Mouse (Mus musculus): ENCODE measurements around the gene Proser2. TPM values are rescaled to one million over a fixed set of nuclear protein-coding genes. Genes with fewer than 3 reads are reported as not detected.
"Not testable (repeated sequence)": the region's sequence is repeated elsewhere in the genome, so short reads cannot be mapped to it uniquely, and the experiment has no call there.

Proser2 gene
- polyA plus RNA-seq, 1 experiment from 2014 or later, result 3.2 TPM

DNA sequence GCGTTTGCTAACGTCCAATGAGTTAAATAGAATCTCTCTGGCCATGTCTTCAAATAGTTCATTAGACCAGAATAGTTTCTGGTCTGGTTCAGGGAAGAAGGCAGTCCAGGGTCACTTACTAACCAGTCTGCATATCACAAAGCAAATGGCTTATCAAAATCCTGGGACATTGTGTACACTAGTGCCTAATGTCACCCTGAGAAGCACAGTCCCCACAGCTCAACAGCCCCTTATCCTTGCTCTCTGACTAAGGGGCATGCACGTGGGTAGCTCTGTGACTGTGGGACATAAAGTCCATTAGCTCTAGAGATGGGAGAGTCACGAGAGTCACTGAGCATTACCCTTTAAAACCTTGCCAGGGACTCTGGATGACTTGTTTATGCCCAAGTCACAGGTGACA is 17.4 kb downstream of the Proser2 start:
- no peak for DNase-seq (ENCODE audit: low spot score)
- Histone ChIP-seq H3K27me3 (ENCODE audit: control insufficient read depth, insufficient read depth, low read length) (no peaks in the 10 kb centered on the region), H3K4me1 (ENCODE audit: control insufficient read depth, insufficient read depth, low read length) (no peaks in the 10 kb centered on the region), H3K4me3 (ENCODE audit: low read depth, low read length) (no peak overlapping the region), H3K27ac (ENCODE audit: low read depth, low read length) (no peak overlapping the region), H3K4me2 (ENCODE audit: low read depth) (no peak overlapping the region), H3K36me3 (ENCODE audit: control insufficient read depth, insufficient read depth, low read length) (no peaks in the 10 kb centered on the region), H3K9ac (ENCODE audit: low read length) (no peak overlapping the region), H3K9me3 (ENCODE audit: control insufficient read depth, low read length) (no peaks in the 10 kb centered on the region)
- 83% methylated on average over 4 of the region's 4 CpGs for WGBS
- no peak for ATAC-seq (ENCODE audit: insufficient read depth, low FRiP score, low TSS enrichment)

- Histone ChIP-seq H3K4me2 (ENCODE audit: low read depth) (no peak overlapping the region), H3K9me3 (ENCODE audit: control insufficient read depth, low read length) (no peaks in the 10 kb centered on the region), H3K9ac (ENCODE audit: low read length) (no peak overlapping the region), H3K4me1 (ENCODE audit: control insufficient read depth, insufficient read depth, low read length) (no peaks in the 10 kb centered on the region), H3K4me3 (ENCODE audit: low read depth, low read length) (no peak overlapping the region), H3K36me3 (ENCODE audit: control insufficient read depth, insufficient read depth, low read length) (no peaks in the 10 kb centered on the region), H3K27me3 (ENCODE audit: control insufficient read depth, insufficient read depth, low read length) (peaks cover 8% of the 10 kb centered on the region), H3K27ac (ENCODE audit: low read depth, low read length) (no peak overlapping the region)
- no peak for ATAC-seq (ENCODE audit: insufficient read depth, low FRiP score, low TSS enrichment)
- no peak for DNase-seq (ENCODE audit: low spot score)
- WGBS, result 88% methylated on average over 2 of the region's 2 CpGs
These were observed 24.6 kb downstream of the Proser2 start for GRCm38 (mm10) chr2:6105437-6105836.

DNA sequence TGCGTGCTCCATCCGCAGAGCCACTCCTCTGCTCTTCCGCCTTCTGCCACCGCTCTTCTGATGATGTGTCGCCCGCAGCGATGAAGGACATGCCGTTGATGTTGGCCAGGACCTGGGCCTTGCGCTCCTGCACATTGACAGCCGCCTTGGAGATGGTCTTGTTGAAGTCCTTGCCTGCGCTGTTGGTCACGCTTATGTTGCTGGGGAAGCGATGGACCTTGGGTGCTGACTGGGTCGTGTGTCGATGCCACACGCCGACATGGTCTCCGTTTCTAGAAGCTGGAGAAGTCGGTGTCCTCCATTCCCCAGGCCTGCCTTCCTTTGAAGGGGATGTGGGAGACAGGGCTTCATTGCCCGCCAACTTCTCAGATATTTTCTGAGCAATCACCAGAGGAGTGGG is 29.3 kb downstream of the Proser2 start:
- no peak for DNase-seq (ENCODE audit: low spot score)
- 31% methylated on average over 20 of the region's 20 CpGs for WGBS
- no peak overlapping the region for H3K27ac ChIP-seq (ENCODE audit: low read depth, low read length)
- no peak for ATAC-seq (ENCODE audit: insufficient read depth, low FRiP score, low TSS enrichment)
- no peaks in the 10 kb centered on the region for H3K36me3 ChIP-seq (ENCODE audit: control insufficient read depth, insufficient read depth, low read length)
- peak overlapping the region; percentile 53 for H3K9ac ChIP-seq (ENCODE audit: low read length)
- H3K27me3 ChIP-seq (ENCODE audit: control insufficient read depth, insufficient read depth, low read length), result peaks cover 11% of the 10 kb centered on the region
- H3K4me3 ChIP-seq (ENCODE audit: low read depth, low read length), result peak overlapping the region; percentile 43
- peak overlapping the region; percentile 89 for H3K4me2 ChIP-seq (ENCODE audit: low read depth)
- H3K4me1 ChIP-seq (ENCODE audit: control insufficient read depth, insufficient read depth, low read length), result 0 out of 2 replicates have a peak, but pooled peaks cover 3% of the 10 kb centered on the region
- H3K9me3 ChIP-seq (ENCODE audit: control insufficient read depth, low read length), result no peaks in the 10 kb centered on the region

DNA sequence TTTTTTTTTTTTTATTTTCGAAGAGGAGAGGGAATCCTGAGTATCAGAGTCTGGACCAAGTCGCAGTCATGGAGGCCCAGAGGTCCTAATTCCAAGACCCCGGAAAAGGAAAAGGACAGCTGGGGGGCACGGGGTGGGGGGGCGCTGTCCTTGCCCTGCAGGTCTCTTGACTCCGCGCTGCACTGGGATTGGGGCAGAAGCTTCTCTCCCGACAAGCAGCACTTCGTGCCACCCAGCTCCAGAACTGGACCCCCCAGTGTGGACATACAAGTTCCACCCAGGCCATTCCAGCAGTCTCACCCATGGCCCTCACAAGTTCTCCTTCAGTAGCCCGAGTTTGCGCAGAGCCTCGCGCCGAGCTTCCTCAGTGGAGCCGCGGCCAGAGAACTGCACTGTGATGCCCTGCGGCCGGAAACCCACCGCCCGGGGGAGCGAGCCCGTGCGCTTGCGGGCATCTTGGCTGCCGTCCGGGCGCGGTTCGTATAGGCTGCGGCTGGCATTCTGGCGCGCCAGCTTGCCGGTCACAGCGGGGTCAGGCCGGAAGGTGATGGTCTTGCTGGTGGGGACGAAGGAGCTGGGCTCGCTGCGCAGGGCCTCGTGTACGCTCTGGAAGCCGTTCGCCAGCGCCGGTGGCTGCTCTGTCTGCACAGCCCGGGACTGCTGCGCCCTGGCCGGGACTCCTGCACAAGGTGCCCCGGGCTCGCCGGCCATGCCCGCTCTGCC is 29.8 kb downstream of the Proser2 start:
- no peak overlapping the region for H3K27ac ChIP-seq (ENCODE audit: low read depth, low read length)
- 0 out of 2 replicates have a peak, but pooled peaks cover 3% of the 10 kb centered on the region for H3K4me1 ChIP-seq (ENCODE audit: control insufficient read depth, insufficient read depth, low read length)
- no peaks in the 10 kb centered on the region for H3K36me3 ChIP-seq (ENCODE audit: control insufficient read depth, insufficient read depth, low read length)
- peak overlapping the region; percentile 89 for H3K4me2 ChIP-seq (ENCODE audit: low read depth)
- no peaks in the 10 kb centered on the region for H3K9me3 ChIP-seq (ENCODE audit: control insufficient read depth, low read length)
- H3K9ac ChIP-seq (ENCODE audit: low read length), result peak overlapping the region; percentile 53
- 7% methylated on average over 51 of the region's 51 CpGs for WGBS
- ATAC-seq (ENCODE audit: insufficient read depth, low FRiP score, low TSS enrichment) (peak; percentile 72), DNase-seq (ENCODE audit: low spot score) (peak; percentile 66)
- H3K4me3 ChIP-seq (ENCODE audit: low read depth, low read length), result peak overlapping the region; percentile 43
- peaks cover 11% of the 10 kb centered on the region for H3K27me3 ChIP-seq (ENCODE audit: control insufficient read depth, insufficient read depth, low read length)

- H3K9me3 ChIP-seq (ENCODE audit: control insufficient read depth, low read length), result no peaks in the 10 kb centered on the region
These were observed 30.6 kb downstream of the Proser2 start for GRCm38 (mm10) chr2:6099443-6099842.

GRCm38 (mm10) chr2:6098924-6099323 is 31.1 kb downstream of the Proser2 start:
- H3K9ac ChIP-seq (ENCODE audit: low read length), result no peak overlapping the region
- no peak for DNase-seq (ENCODE audit: low spot score)
- H3K4me3 ChIP-seq (ENCODE audit: low read depth, low read length), result no peak overlapping the region
- no peaks in the 10 kb centered on the region for H3K9me3 ChIP-seq (ENCODE audit: control insufficient read depth, low read length)
- no peak for ATAC-seq (ENCODE audit: insufficient read depth, low FRiP score, low TSS enrichment)
- WGBS, result 38% methylated on average over 6 of the region's 6 CpGs
- H3K27ac ChIP-seq (ENCODE audit: low read depth, low read length), result no peak overlapping the region
- no peaks in the 10 kb centered on the region for H3K36me3 ChIP-seq (ENCODE audit: control insufficient read depth, insufficient read depth, low read length)
- H3K27me3 ChIP-seq (ENCODE audit: control insufficient read depth, insufficient read depth, low read length), result peaks cover 11% of the 10 kb centered on the region
- H3K4me2 ChIP-seq (ENCODE audit: low read depth), result no peak overlapping the region
- H3K4me1 ChIP-seq (ENCODE audit: control insufficient read depth, insufficient read depth, low read length), result 0 out of 2 replicates have a peak, but pooled peaks cover 3% of the 10 kb centered on the region

More at GRCm38 (mm10) chr2:6099443-6099842, 30.6 kb downstream of the Proser2 start:
- Histone ChIP-seq H3K36me3 (ENCODE audit: control insufficient read depth, insufficient read depth, low read length) (no peaks in the 10 kb centered on the region), H3K4me3 (ENCODE audit: low read depth, low read length) (no peak overlapping the region), H3K4me2 (ENCODE audit: low read depth) (no peak overlapping the region), H3K27ac (ENCODE audit: low read depth, low read length) (no peak overlapping the region), H3K9ac (ENCODE audit: low read length) (no peak overlapping the region), H3K4me1 (ENCODE audit: control insufficient read depth, insufficient read depth, low read length) (0 out of 2 replicates have a peak, but pooled peaks cover 3% of the 10 kb centered on the region), H3K27me3 (ENCODE audit: control insufficient read depth, insufficient read depth, low read length) (peaks cover 11% of the 10 kb centered on the region)
- no peak for ATAC-seq (ENCODE audit: insufficient read depth, low FRiP score, low TSS enrichment)
- no peak for DNase-seq (ENCODE audit: low spot score)
- WGBS, result 86% methylated on average over 9 of the region's 9 CpGs

DNA sequence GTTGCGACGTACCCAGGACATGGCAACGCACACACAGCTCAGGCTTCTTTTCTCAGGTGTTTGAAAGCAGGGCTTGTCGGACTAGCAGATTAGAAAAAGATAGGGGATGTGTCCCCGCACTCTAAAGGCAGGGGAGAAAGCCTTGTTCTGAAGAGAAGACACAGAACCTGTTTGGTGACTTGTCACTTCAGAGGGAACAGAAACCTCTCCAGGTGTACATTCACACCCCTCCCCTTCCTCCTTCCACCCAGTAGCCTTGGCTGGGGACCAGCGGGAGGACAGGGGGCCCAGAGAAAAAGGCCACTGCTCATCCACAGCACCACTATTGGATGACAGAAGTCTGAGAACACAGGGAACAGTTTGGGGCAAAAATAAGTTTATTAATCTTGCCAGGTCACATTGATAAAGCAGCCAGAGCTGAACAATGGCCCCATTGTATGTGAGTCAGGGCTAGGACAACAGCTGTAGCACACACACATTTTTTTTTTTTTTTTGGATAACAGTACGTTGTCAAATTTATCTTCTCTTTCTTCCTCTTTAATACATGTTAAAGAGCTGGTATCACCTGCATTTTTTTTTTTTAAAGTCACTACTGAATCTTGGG is 32.8 kb downstream of the Proser2 start:
- DNase-seq (ENCODE audit: low spot score) (no peak), ATAC-seq (ENCODE audit: insufficient read depth, low FRiP score, low TSS enrichment) (no peak)
- 74% methylated on average over 7 of the region's 7 CpGs for WGBS
- peaks cover 11% of the 10 kb centered on the region for H3K27me3 ChIP-seq (ENCODE audit: control insufficient read depth, insufficient read depth, low read length)
- no peaks in the 10 kb centered on the region for H3K36me3 ChIP-seq (ENCODE audit: control insufficient read depth, insufficient read depth, low read length)
- H3K9me3 ChIP-seq (ENCODE audit: control insufficient read depth, low read length), result no peaks in the 10 kb centered on the region
- H3K4me3 ChIP-seq (ENCODE audit: low read depth, low read length), result no peak overlapping the region
- H3K4me1 ChIP-seq (ENCODE audit: control insufficient read depth, insufficient read depth, low read length), result 0 out of 2 replicates have a peak, but pooled peaks cover 3% of the 10 kb centered on the region
- no peak overlapping the region for H3K4me2 ChIP-seq (ENCODE audit: low read depth)
- no peak overlapping the region for H3K27ac ChIP-seq (ENCODE audit: low read depth, low read length)
- no peak overlapping the region for H3K9ac ChIP-seq (ENCODE audit: low read length)

- H3K4me3 ChIP-seq (ENCODE audit: low read depth, low read length); H3K9ac ChIP-seq (ENCODE audit: low read length); H3K4me1 ChIP-seq (ENCODE audit: control insufficient read depth, insufficient read depth, low read length); H3K27me3 ChIP-seq (ENCODE audit: control insufficient read depth, insufficient read depth, low read length); H3K27ac ChIP-seq (ENCODE audit: low read depth, low read length); H3K9me3 ChIP-seq (ENCODE audit: control insufficient read depth, low read length); H3K36me3 ChIP-seq (ENCODE audit: control insufficient read depth, insufficient read depth, low read length); DNase-seq (ENCODE audit: low spot score); H3K4me2 ChIP-seq (ENCODE audit: low read depth); ATAC-seq (ENCODE audit: insufficient read depth, low FRiP score, low TSS enrichment): not testable (repeated sequence)
- 85% methylated on average over 16 of the region's 16 CpGs for WGBS
These were observed 40.1 kb downstream of the Proser2 start for GRCm38 (mm10) chr2:6089941-6090340.

- no peaks in the 10 kb centered on the region for H3K9me3 ChIP-seq (ENCODE audit: control insufficient read depth, low read length)
- WGBS, result 95% methylated on average over 5 of the region's 5 CpGs
- H3K36me3 ChIP-seq (ENCODE audit: control insufficient read depth, insufficient read depth, low read length), result no peaks in the 10 kb centered on the region
- H3K4me2 ChIP-seq (ENCODE audit: low read depth), result no peak overlapping the region
- no peak for DNase-seq (ENCODE audit: low spot score)
- no peaks in the 10 kb centered on the region for H3K27me3 ChIP-seq (ENCODE audit: control insufficient read depth, insufficient read depth, low read length)
- no peak overlapping the region for H3K4me3 ChIP-seq (ENCODE audit: low read depth, low read length)
- no peak overlapping the region for H3K9ac ChIP-seq (ENCODE audit: low read length)
- H3K27ac ChIP-seq (ENCODE audit: low read depth, low read length), result no peak overlapping the region
- H3K4me1 ChIP-seq (ENCODE audit: control insufficient read depth, insufficient read depth, low read length), result no peaks in the 10 kb centered on the region
- ATAC-seq (ENCODE audit: insufficient read depth, low FRiP score, low TSS enrichment), result no peak
These were observed 42.9 kb downstream of the Proser2 start for GRCm38 (mm10) chr2:6087151-6087550.
